Mouse (Mus musculus) kidney, postnatal 25 days (tissue): ENCODE results near the gene Actr8.

Source experiments
- DNase-seq, 2 experiments: peaks; one replicate each; pipeline ENCODE4 v3.0.0; 2021; ENCODE audit warnings: mixed read lengths in 2 of 2

The Actr8 gene

GRCm38 (mm10) chr14:30041836-30042235, 63.7 kb downstream of the Actr8 start:
- DNase-seq: peak in 1 of 2 experiments; percentile 57

- peak in 1 of 2 experiments; percentile 31 for DNase-seq
Observed at GRCm38 (mm10) chr14:30043356-30043940, 65.3 kb downstream of the Actr8 start.

GRCm38 (mm10) chr14:30045239-30045638, 67.1 kb downstream of the Actr8 start:
- peak in 1 of 2 experiments; percentile 42 for DNase-seq

GRCm38 (mm10) chr14:30045704-30046220, 67.6 kb downstream of the Actr8 start:
- peak in 1 of 2 experiments; percentile 35 for DNase-seq

GRCm38 (mm10) chr14:30046976-30047375, 68.8 kb downstream of the Actr8 start:
- peak; percentile 40 to 72 for DNase-seq

- DNase-seq: no peak
Observed at GRCm38 (mm10) chr14:30048049-30048448, 69.9 kb downstream of the Actr8 start.

- DNase-seq: no peak
Observed at GRCm38 (mm10) chr14:30050280-30050679, 72.1 kb downstream of the Actr8 start.

- peak in 1 of 2 experiments; percentile 16 for DNase-seq
Observed at GRCm38 (mm10) chr14:30054922-30055321, 76.8 kb downstream of the Actr8 start.
